Mouse (Mus musculus) adrenal gland, postnatal 25 days (tissue): Measurements from ENCODE around the gene 2810021J22Rik. TPM values are rescaled to one million over a fixed set of nuclear protein-coding genes. Genes with fewer than 3 reads are reported as not detected.

Source experiments
- DNase-seq: peaks from one replicate; pipeline ENCODE4 v3.0.0; 2021; ENCODE audit warnings: mixed read lengths
- total RNA-seq: library from RNA; stranded (reverse); gene quantifications from 2 replicates; pipeline ENCODE4 v1.2.3, GENCODE M21; 2021

2810021J22Rik gene
- total RNA-seq, 1 experiment from 2014 or later: 8.0 TPM

- DNase-seq: peak; percentile 53
These were observed 50.1 kb downstream of the 2810021J22Rik start for GRCm38 (mm10) chr11:58916879-58917744.

- no peak for DNase-seq
These were observed 50.8 kb downstream of the 2810021J22Rik start, which contains the start of gene Btnl10 for GRCm38 (mm10) chr11:58917745-58918366. Gene Btnl10 (plus strand): TSS chr11:58917908.

- DNase-seq: no peak
These were observed 51.7 kb downstream of the 2810021J22Rik start for GRCm38 (mm10) chr11:58918759-58919158.

GRCm38 (mm10) chr11:58922420-58922819 is 55.4 kb downstream of the 2810021J22Rik start:
- DNase-seq: no peak

- DNase-seq: no peak
These were observed 59.6 kb downstream of the 2810021J22Rik start for GRCm38 (mm10) chr11:58926651-58927050.

- no peak for DNase-seq
These were observed 60.0 kb downstream of the 2810021J22Rik start for GRCm38 (mm10) chr11:58927053-58927452.

- DNase-seq: peak; percentile 50
These were observed 61.0 kb downstream of the 2810021J22Rik start for GRCm38 (mm10) chr11:58927790-58928651.

- no peak for DNase-seq
These were observed 62.0 kb downstream of the 2810021J22Rik start for GRCm38 (mm10) chr11:58929055-58929454.

- DNase-seq: no peak
These were observed 62.6 kb downstream of the 2810021J22Rik start for GRCm38 (mm10) chr11:58929641-58930040.

- no peak for DNase-seq
These were observed 63.2 kb downstream of the 2810021J22Rik start for GRCm38 (mm10) chr11:58930254-58930653.

- DNase-seq: no peak
These were observed 64.6 kb downstream of the 2810021J22Rik start for GRCm38 (mm10) chr11:58931576-58931975.

Other genes starting within 250 kb of the 2810021J22Rik start
- not detected in 2 replicates for gene Olfr323, start 236.7 kb upstream of the 2810021J22Rik start, total RNA-seq
- not detected in 2 replicates for gene Trim58, start 226.8 kb upstream of the 2810021J22Rik start, total RNA-seq
- gene Olfr322, start 208.4 kb upstream of the 2810021J22Rik start, total RNA-seq: not detected in 2 replicates
- gene Olfr320, start 186.1 kb upstream of the 2810021J22Rik start, total RNA-seq: not detected in 2 replicates
- gene Olfr319, start 168.1 kb upstream of the 2810021J22Rik start, total RNA-seq: not detected in 2 replicates
- gene Olfr318, start 143.2 kb upstream of the 2810021J22Rik start, total RNA-seq: not detected in 2 replicates
- not detected in 2 replicates for gene Olfr317, start 128.0 kb upstream of the 2810021J22Rik start, total RNA-seq
- not detected in 2 replicates for gene Olfr316, start 114.5 kb upstream of the 2810021J22Rik start, total RNA-seq
- gene Olfr315, start 94.0 kb upstream of the 2810021J22Rik start, total RNA-seq: not detected in 2 replicates
- gene Olfr314, start 84.3 kb upstream of the 2810021J22Rik start, total RNA-seq: not detected in 2 replicates
- 3.3 and 4.5 TPM in 2 replicates for gene Fam183b, start 65.3 kb upstream of the 2810021J22Rik start, total RNA-seq
- not detected in 2 replicates for gene Olfr313, start 52.2 kb upstream of the 2810021J22Rik start, total RNA-seq
- not detected in 2 replicates for gene Olfr312, start 38.0 kb upstream of the 2810021J22Rik start, total RNA-seq
- not detected in 2 replicates for gene Olfr311, start 28.0 kb upstream of the 2810021J22Rik start, total RNA-seq
- 8.4 and 9.3 TPM in 2 replicates for gene Gm12258, start 20.1 kb upstream of the 2810021J22Rik start, total RNA-seq
- 4.9 and 6.3 TPM in 2 replicates for gene Zfp39, start 37.0 kb downstream of the 2810021J22Rik start, total RNA-seq
- not detected in 2 replicates for gene Btnl10, start 50.7 kb downstream of the 2810021J22Rik start, total RNA-seq
- 154 and 161 TPM in 2 replicates for gene Rnf187, start 71.7 kb downstream of the 2810021J22Rik start, total RNA-seq
- 8.5 and 9.6 TPM in 2 replicates for gene Hist3h2ba, start 81.7 kb downstream of the 2810021J22Rik start, total RNA-seq
- gene Hist3h2a, start 87.5 kb downstream of the 2810021J22Rik start, total RNA-seq: 21.2 and 25.6 TPM in 2 replicates
- gene Trim17, start 87.5 kb downstream of the 2810021J22Rik start, total RNA-seq: 0.21 TPM in 1 of 2 replicates, not detected in the other
- 30.0 and 30.1 TPM in 2 replicates for gene Trim11, start 110.9 kb downstream of the 2810021J22Rik start, total RNA-seq